In genomic region chr10:75654053-75654452, GRCm38 (mm10) we compare ENCODE assay signal across 23 mouse cellular contexts. TPM values are rescaled to one million over a fixed set of nuclear protein-coding genes. Genes with fewer than 3 reads are reported as not detected.
DNase-seq lines count a peak whose midpoint lies in the region; ATAC-seq and TF ChIP-seq lines count a peak whose summit lies in the region.
"Had no signal": no experiment of that assay in that cellular context is flagged by ENCODE, and none has a peak within 500 bp of the region (broad histone marks: within the 10 kb centered on the region; RNA-seq: fewer than 3 reads in every experiment).

No protein-coding gene starts in this region.

- H3K27ac ChIP-seq in kidney, adult 2 months (ENCODE audit: insufficient read depth, low read depth, low read length): no peak overlapping the region
- H3K27ac ChIP-seq in kidney, embryonic 14.5 days (ENCODE audit: low read depth, low read length): no peak overlapping the region
- H3K27ac ChIP-seq in liver, adult 2 months (replicated peaks; ENCODE audit: insufficient read depth, low read depth, low read length): no peak overlapping the region
- H3K27ac ChIP-seq in liver, embryonic 12.5 days: no peak overlapping the region
- H3K27ac ChIP-seq in intestine, postnatal 0 days (ENCODE audit: low read depth, low read length): peak overlapping the region; percentile 69
- peak overlapping the region; percentile 35; the same call in 1 of the 2 replicates for H3K27ac ChIP-seq in small intestine, adult 2 months (ENCODE audit: insufficient read depth, low read depth, low read length)
- H3K27ac ChIP-seq: forebrain, embryonic 13.5 days; heart, embryonic 13.5 days; hindbrain, embryonic 14.5 days; limb, embryonic 10.5 days; limb, embryonic 15.5 days; midbrain, embryonic 12.5 days; neural tube, embryonic 13.5 days had no signal

- DNase-seq in kidney, adult 2 months: peak; percentile 65
- DNase-seq in liver, adult 2 months (ENCODE audit: extremely low read depth, low read depth, low spot score): peak; percentile 54
- DNase-seq in urinary bladder, postnatal 25 days (ENCODE audit: low spot score): no peak
- DNase-seq: adrenal gland, postnatal 10 days; cerebellum, adult 8-10 months; cerebellum, postnatal 36 days; gastrocnemius, postnatal 10 days; heart, postnatal 10 days; layer of hippocampus, adult 9-11 months; lung, embryonic 14.5 days; right cerebral cortex, postnatal 4 days had no signal

- H3K9me3 ChIP-seq in kidney, embryonic 14.5 days (ENCODE audit: control insufficient read depth, low read length): no peaks in the 10 kb centered on the region
- H3K9me3 ChIP-seq in liver, embryonic 12.5 days (replicated peaks): no peaks in the 10 kb centered on the region
- H3K9me3 ChIP-seq in intestine, postnatal 0 days (ENCODE audit: control insufficient read depth): no peaks in the 10 kb centered on the region
- H3K9me3 ChIP-seq: forebrain, embryonic 13.5 days; heart, embryonic 13.5 days; limb, embryonic 10.5 days; limb, embryonic 15.5 days; midbrain, embryonic 12.5 days; neural tube, embryonic 13.5 days had no signal

- no peaks in the 10 kb centered on the region for H3K36me3 ChIP-seq in kidney, adult 2 months (ENCODE audit: control insufficient read depth, insufficient read depth, low read length)
- peaks cover 89% of the 10 kb centered on the region for H3K36me3 ChIP-seq in kidney, embryonic 14.5 days (ENCODE audit: control insufficient read depth, insufficient read depth, low read length)
- peaks cover 5% of the 10 kb centered on the region; the same call in 1 of the 2 replicates for H3K36me3 ChIP-seq in liver, adult 2 months (ENCODE audit: control insufficient read depth, insufficient read depth, low read length)
- H3K36me3 ChIP-seq in liver, embryonic 12.5 days: peaks cover 100% of the 10 kb centered on the region
- H3K36me3 ChIP-seq in intestine, postnatal 0 days (ENCODE audit: control insufficient read depth, insufficient read depth): peaks cover 91% of the 10 kb centered on the region
- H3K36me3 ChIP-seq in small intestine, adult 2 months (ENCODE audit: control insufficient read depth, insufficient read depth, low read length): peaks cover 68% of the 10 kb centered on the region

- WGBS in kidney, adult 2 months: 71% methylated on average over 4 of the region's 4 CpGs
- 92% methylated on average over 4 of the region's 4 CpGs for WGBS in kidney, embryonic 14.5 days
- WGBS in liver, adult 2 months: 59% methylated on average over 4 of the region's 4 CpGs
- WGBS in liver, embryonic 12.5 days (ENCODE audit: insufficient replicate concordance): 79% methylated on average over 4 of the region's 4 CpGs
- 67% methylated on average over 4 of the region's 4 CpGs for WGBS in intestine, postnatal 0 days
- 66% methylated on average over 4 of the region's 4 CpGs for WGBS in small intestine, adult 2 months

- H3K9ac ChIP-seq in kidney, embryonic 14.5 days (ENCODE audit: low read depth, low read length): no peak overlapping the region
- no peak overlapping the region for H3K9ac ChIP-seq in liver, adult 2 months (ENCODE audit: low read depth, low read length)
- no peak overlapping the region for H3K9ac ChIP-seq in liver, embryonic 12.5 days
- no peak overlapping the region for H3K9ac ChIP-seq in intestine, postnatal 0 days (ENCODE audit: low read depth, low read length)
- H3K9ac ChIP-seq: forebrain, embryonic 13.5 days; heart, embryonic 13.5 days; hindbrain, embryonic 14.5 days; limb, embryonic 15.5 days; lung, embryonic 14.5 days; midbrain, embryonic 12.5 days; neural tube, embryonic 13.5 days had no signal

- TF ChIP-seq POLR2A in kidney, adult 2 months (IDR thresholded peaks at IDR 0.05; ENCODE audit: low read depth, low read length): no peak
- no peak for TF ChIP-seq POLR2A in liver, adult 2 months (IDR thresholded peaks at IDR 0.05; ENCODE audit: extremely low read depth, insufficient read depth, low read length)
- TF ChIP-seq POLR2A in small intestine, adult 2 months (IDR thresholded peaks at IDR 0.05; ENCODE audit: low read depth, low read length): no peak

- peaks cover 5% of the 10 kb centered on the region; the same call in 1 of the 2 replicates for H3K4me1 ChIP-seq in kidney, adult 2 months (ENCODE audit: control insufficient read depth, insufficient read depth, low read length)
- H3K4me1 ChIP-seq in kidney, embryonic 14.5 days (ENCODE audit: control insufficient read depth, insufficient read depth, low read length): no peaks in the 10 kb centered on the region
- H3K4me1 ChIP-seq in liver, adult 2 months (ENCODE audit: control insufficient read depth, insufficient read depth, low read length): no peaks in the 10 kb centered on the region
- no peaks in the 10 kb centered on the region for H3K4me1 ChIP-seq in liver, embryonic 12.5 days
- H3K4me1 ChIP-seq in intestine, postnatal 0 days (replicated peaks; ENCODE audit: control insufficient read depth, insufficient read depth, low read length): no peaks in the 10 kb centered on the region
- peaks cover 15% of the 10 kb centered on the region for H3K4me1 ChIP-seq in small intestine, adult 2 months (ENCODE audit: control insufficient read depth, insufficient read depth, insufficient read length, low read length)
- H3K4me1 ChIP-seq: forebrain, embryonic 13.5 days; heart, embryonic 13.5 days; limb, embryonic 10.5 days; limb, embryonic 15.5 days; midbrain, embryonic 12.5 days; neural tube, embryonic 13.5 days had no signal

- no peaks in the 10 kb centered on the region for H3K27me3 ChIP-seq in kidney, adult 2 months (replicated peaks; ENCODE audit: control insufficient read depth, insufficient read depth, low read length)
- H3K27me3 ChIP-seq in kidney, embryonic 14.5 days (ENCODE audit: control insufficient read depth, insufficient read depth, low read length): no peaks in the 10 kb centered on the region
- H3K27me3 ChIP-seq in liver, adult 2 months (ENCODE audit: control insufficient read depth, insufficient read depth, low read length): no peaks in the 10 kb centered on the region
- no peaks in the 10 kb centered on the region for H3K27me3 ChIP-seq in liver, embryonic 12.5 days (replicated peaks)
- H3K27me3 ChIP-seq in intestine, postnatal 0 days (replicated peaks; ENCODE audit: control insufficient read depth, insufficient read depth, low read length): no peaks in the 10 kb centered on the region
- no peaks in the 10 kb centered on the region for H3K27me3 ChIP-seq in small intestine, adult 2 months (ENCODE audit: control insufficient read depth, insufficient read depth, low read length)
- H3K27me3 ChIP-seq: forebrain, embryonic 13.5 days; heart, embryonic 13.5 days; limb, embryonic 15.5 days; midbrain, embryonic 12.5 days; neural tube, embryonic 13.5 days; Patski had no signal

- no peak for TF ChIP-seq CTCF in kidney, adult 2 months (conservative IDR thresholded peaks at IDR 0.05; ENCODE audit: insufficient read depth, insufficient read length, low read depth, low read length)
- TF ChIP-seq CTCF in liver, adult 2 months (IDR thresholded peaks at IDR 0.05; ENCODE audit: low read depth, low read length): no peak
- no peak for TF ChIP-seq CTCF in intestine, postnatal 0 days (IDR thresholded peaks at IDR 0.05; ENCODE audit: low read depth)
- no peak for TF ChIP-seq CTCF in small intestine, adult 2 months (IDR thresholded peaks at IDR 0.05; ENCODE audit: extremely low read depth, insufficient read length, insufficient replicate concordance, low read depth, low read length)

- no peak for ATAC-seq in kidney, embryonic 14.5 days (ENCODE audit: low FRiP score, low TSS enrichment)
- ATAC-seq in liver, embryonic 12.5 days: no peak
- peak; percentile 74 for ATAC-seq in intestine, postnatal 0 days
- ATAC-seq: forebrain, embryonic 13.5 days; Patski had no signal

- H3K4me2 ChIP-seq in kidney, embryonic 14.5 days (replicated peaks; ENCODE audit: low read depth, low read length): no peak overlapping the region
- H3K4me2 ChIP-seq in liver, embryonic 12.5 days: no peak overlapping the region
- no peak overlapping the region for H3K4me2 ChIP-seq in intestine, postnatal 0 days (replicated peaks; ENCODE audit: low read depth)
- H3K4me2 ChIP-seq: forebrain, embryonic 13.5 days; heart, embryonic 13.5 days; hindbrain, embryonic 14.5 days; limb, embryonic 15.5 days; lung, embryonic 14.5 days; midbrain, embryonic 12.5 days; neural tube, embryonic 13.5 days had no signal

- H3K79me2 ChIP-seq in liver, adult 2 months (ENCODE audit: control insufficient read depth, insufficient read depth, low read length): no peaks in the 10 kb centered on the region

- H3K4me3 ChIP-seq in kidney, adult 2 months (ENCODE audit: insufficient read depth, low read depth, low read length): no peak overlapping the region
- H3K4me3 ChIP-seq in kidney, embryonic 14.5 days (ENCODE audit: low read length): no peak overlapping the region
- H3K4me3 ChIP-seq in liver, adult 2 months (ENCODE audit: insufficient read depth, low read depth, low read length): no peak overlapping the region
- H3K4me3 ChIP-seq in liver, embryonic 12.5 days: no peak overlapping the region
- H3K4me3 ChIP-seq in intestine, postnatal 0 days (ENCODE audit: low read depth, low read length): no peak overlapping the region
- no peak overlapping the region for H3K4me3 ChIP-seq in small intestine, adult 2 months (ENCODE audit: low read depth, low read length)
- H3K4me3 ChIP-seq: forebrain, embryonic 13.5 days; heart, embryonic 13.5 days; limb, embryonic 10.5 days; limb, embryonic 15.5 days; midbrain, embryonic 12.5 days; neural tube, embryonic 13.5 days had no signal

RNA-seq across cellular contexts. Expression of gene Susd2, which starts 10.2 kb away (rescaled TPM):
- polyA plus RNA-seq in kidney, adult 2 months (2012; rRNA removed): 193 and 196 TPM in 2 replicates
- 4.2 and 9.2 TPM in 2 replicates for polyA plus RNA-seq in kidney, embryonic 14.5 days (2014; fragmentation: Nextera tagmentation; extraction: Ambion mirVana)
- 1.0 and 1.1 TPM in 2 replicates for total RNA-seq in liver, adult 2 months (2014; rRNA removed)
- 2.0 and 2.8 TPM in 2 replicates for polyA plus RNA-seq in liver, adult 2 months (2012; rRNA removed)
- 0.69 and 1.1 TPM in 2 replicates for polyA plus RNA-seq in liver, embryonic 12.5 days (2016; fragmentation: Nextera tagmentation; extraction: Ambion mirVana)
- polyA plus RNA-seq in intestine, postnatal 0 days (2015; fragmentation: Nextera tagmentation; extraction: Ambion mirVana): 35.1 and 37.2 TPM in 2 replicates
- 19.1 and 261 TPM in 2 replicates for polyA plus RNA-seq in small intestine, adult 2 months (2012; rRNA removed)

Comparison
In these comparisons a context has a peak if more than half of its experiments do, and no peak if none do; other contexts are left out.
1. H3K27ac ChIP-seq: peak in intestine, postnatal 0 days (single experiment) and small intestine, adult 2 months (single experiment); none in kidney, adult 2 months (single experiment), kidney, embryonic 14.5 days (single experiment), liver, adult 2 months (single experiment) and liver, embryonic 12.5 days (single experiment).